Mouse (Mus musculus) megakaryocyte progenitor cell, adult 5-6 weeks (primary cell): ENCODE results near the gene Nthl1. TPM values are rescaled to one million over a fixed set of nuclear protein-coding genes. Genes with fewer than 3 reads are reported as not detected.
A peak's percentile ranks its signal among the peaks of the same experiment; 100 is the strongest.

Source experiments
- ATAC-seq: replicated peaks from 2 replicates; pipeline ENCODE4 v1.8.0; 2016; ENCODE audit warnings: mild to moderate bottlenecking, moderate TSS enrichment, inconsistent platforms; ENCODE audit not compliant: poor library complexity
- total RNA-seq, 2 experiments: library from RNA; stranded (forward) in 1 of 2; stranded (reverse) in 1 of 2; fragments of 157-497, 149-512 nt in 1 of 2; fragments of 200-1000 nt in 1 of 2; gene quantifications; 2 replicates each; pipeline versions ENCODE4 v1.2.3 to v1.2.4; 2015 to 2017

Gene Nthl1
- total RNA-seq, 2 experiments from 2014 or later = 6.7 to 12.0 TPM

- ATAC-seq = peak; percentile 78
Observed at GRCm38 (mm10) chr17:24687146-24687595, 54.7 kb downstream of the Nthl1 start.

- no peak for ATAC-seq
Observed at GRCm38 (mm10) chr17:24687599-24687998, 55.1 kb downstream of the Nthl1 start.

Other genes starting within 250 kb of the Nthl1 start
- 143 and 154 TPM in 2 replicates for gene Rnps1, start 218.1 kb upstream of the Nthl1 start, total RNA-seq (2015)
- 187 and 191 TPM in 2 replicates for gene Rnps1, start 218.1 kb upstream of the Nthl1 start, total RNA-seq (2017)
- gene Eci1, start 206.0 kb upstream of the Nthl1 start, total RNA-seq (2015) = 58.5 and 67.8 TPM in 2 replicates
- gene Eci1, start 206.0 kb upstream of the Nthl1 start, total RNA-seq (2017) = 27.7 and 32.6 TPM in 2 replicates
- gene Dnase1l2, start 189.6 kb upstream of the Nthl1 start, total RNA-seq (2015) = 0.94 and 3.5 TPM in 2 replicates
- gene Dnase1l2, start 189.6 kb upstream of the Nthl1 start, total RNA-seq (2017) = 2.9 and 4.0 TPM in 2 replicates
- 23.3 and 27.5 TPM in 2 replicates for gene E4f1, start 162.4 kb upstream of the Nthl1 start, total RNA-seq (2015)
- gene E4f1, start 162.4 kb upstream of the Nthl1 start, total RNA-seq (2017) = 13.6 and 18.7 TPM in 2 replicates
- 25.4 and 26.4 TPM in 2 replicates for gene Pgp, start 162.3 kb upstream of the Nthl1 start, total RNA-seq (2015)
- gene Pgp, start 162.3 kb upstream of the Nthl1 start, total RNA-seq (2017) = 16.6 and 21.5 TPM in 2 replicates
- 0.35 and 0.81 TPM in 2 replicates for gene Bricd5, start 158.8 kb upstream of the Nthl1 start, total RNA-seq (2015)
- gene Bricd5, start 158.8 kb upstream of the Nthl1 start, total RNA-seq (2017) = not detected in 2 replicates
- gene Mlst8, start 153.6 kb upstream of the Nthl1 start, total RNA-seq (2015) = 9.2 TPM in 2 replicates
- gene Mlst8, start 153.6 kb upstream of the Nthl1 start, total RNA-seq (2017) = 14.9 and 28.9 TPM in 2 replicates
- gene Caskin1, start 144.1 kb upstream of the Nthl1 start, total RNA-seq (2015) = not detected in 2 replicates
- not detected in 2 replicates for gene Caskin1, start 144.1 kb upstream of the Nthl1 start, total RNA-seq (2017)
- 50.9 and 54.7 TPM in 2 replicates for gene Traf7, start 104.7 kb upstream of the Nthl1 start, total RNA-seq (2015)
- gene Traf7, start 104.7 kb upstream of the Nthl1 start, total RNA-seq (2017) = 91.7 and 98.9 TPM in 2 replicates
- gene Rab26, start 98.5 kb upstream of the Nthl1 start, total RNA-seq (2015) = 0.12 and 0.17 TPM in 2 replicates
- gene Rab26, start 98.5 kb upstream of the Nthl1 start, total RNA-seq (2017) = 0.14 and 0.71 TPM in 2 replicates
- 7.4 and 10.6 TPM in 2 replicates for gene Pkd1, start 82.8 kb upstream of the Nthl1 start, total RNA-seq (2015)
- 6.2 and 15.1 TPM in 2 replicates for gene Pkd1, start 82.8 kb upstream of the Nthl1 start, total RNA-seq (2017)
- 64.3 and 66.9 TPM in 2 replicates for gene Tsc2, start 50 bp upstream of the Nthl1 start, total RNA-seq (2015)
- gene Tsc2, start 50 bp upstream of the Nthl1 start, total RNA-seq (2017) = 52.1 and 54.1 TPM in 2 replicates
- gene Slc9a3r2, start 17.6 kb downstream of the Nthl1 start, total RNA-seq (2015) = 1.2 and 2.6 TPM in 2 replicates
- 1.4 and 1.6 TPM in 2 replicates for gene Slc9a3r2, start 17.6 kb downstream of the Nthl1 start, total RNA-seq (2017)
- gene Npw, start 25.8 kb downstream of the Nthl1 start, total RNA-seq (2015) = not detected in 2 replicates
- gene Npw, start 25.8 kb downstream of the Nthl1 start, total RNA-seq (2017) = not detected in 2 replicates
- gene Zfp598, start 37.0 kb downstream of the Nthl1 start, total RNA-seq (2015) = 25.0 and 29.1 TPM in 2 replicates
- 21.3 and 22.6 TPM in 2 replicates for gene Zfp598, start 37.0 kb downstream of the Nthl1 start, total RNA-seq (2017)
- not detected in 2 replicates for gene Syngr3, start 57.3 kb downstream of the Nthl1 start, total RNA-seq (2015)
- gene Syngr3, start 57.3 kb downstream of the Nthl1 start, total RNA-seq (2017) = not detected in 2 replicates
- gene Gfer, start 63.5 kb downstream of the Nthl1 start, total RNA-seq (2015) = 22.4 and 23.6 TPM in 2 replicates
- gene Gfer, start 63.5 kb downstream of the Nthl1 start, total RNA-seq (2017) = 37.2 and 62.7 TPM in 2 replicates
- gene Noxo1, start 63.6 kb downstream of the Nthl1 start, total RNA-seq (2015) = 2.6 and 3.4 TPM in 2 replicates
- gene Noxo1, start 63.6 kb downstream of the Nthl1 start, total RNA-seq (2017) = 1.0 and 1.2 TPM in 2 replicates
- 27.6 and 36.8 TPM in 2 replicates for gene Tbl3, start 75.0 kb downstream of the Nthl1 start, total RNA-seq (2015)
- gene Tbl3, start 75.0 kb downstream of the Nthl1 start, total RNA-seq (2017) = 41.1 and 45.3 TPM in 2 replicates
- gene Rnf151, start 85.4 kb downstream of the Nthl1 start, total RNA-seq (2015) = 0.20 TPM in 1 of 2 replicates, not detected in the other
- gene Rnf151, start 85.4 kb downstream of the Nthl1 start, total RNA-seq (2017) = not detected in 2 replicates
- 5,974 and 6,144 TPM in 2 replicates for gene Rps2, start 85.4 kb downstream of the Nthl1 start, total RNA-seq (2015)
- gene Rps2, start 85.4 kb downstream of the Nthl1 start, total RNA-seq (2017) = 1,525 and 1,766 TPM in 2 replicates
- gene Ndufb10, start 91.8 kb downstream of the Nthl1 start, total RNA-seq (2015) = 236 and 247 TPM in 2 replicates
- gene Ndufb10, start 91.8 kb downstream of the Nthl1 start, total RNA-seq (2017) = 256 and 308 TPM in 2 replicates
- gene Rpl3l, start 95.1 kb downstream of the Nthl1 start, total RNA-seq (2015) = 0.24 and 0.74 TPM in 2 replicates
- 0.30 TPM in 1 of 2 replicates, not detected in the other for gene Rpl3l, start 95.1 kb downstream of the Nthl1 start, total RNA-seq (2017)
- gene Msrb1, start 104.0 kb downstream of the Nthl1 start, total RNA-seq (2015) = 378 and 438 TPM in 2 replicates
- gene Msrb1, start 104.0 kb downstream of the Nthl1 start, total RNA-seq (2017) = 155 and 224 TPM in 2 replicates
- not detected in 2 replicates for gene Hs3st6, start 120.3 kb downstream of the Nthl1 start, total RNA-seq (2015)
- gene Hs3st6, start 120.3 kb downstream of the Nthl1 start, total RNA-seq (2017) = not detected in 2 replicates
- gene Meiob, start 171.6 kb downstream of the Nthl1 start, total RNA-seq (2015) = not detected in 2 replicates
- gene Meiob, start 171.6 kb downstream of the Nthl1 start, total RNA-seq (2017) = not detected in 2 replicates
- 31.4 and 34.4 TPM in 2 replicates for gene Hagh, start 207.5 kb downstream of the Nthl1 start, total RNA-seq (2015)
- 36.0 TPM in 2 replicates for gene Hagh, start 207.5 kb downstream of the Nthl1 start, total RNA-seq (2017)
- 10.5 and 11.3 TPM in 2 replicates for gene Fahd1, start 217.7 kb downstream of the Nthl1 start, total RNA-seq (2015)
- 17.0 and 18.9 TPM in 2 replicates for gene Fahd1, start 217.7 kb downstream of the Nthl1 start, total RNA-seq (2017)
- not detected in 2 replicates for gene Igfals, start 233.3 kb downstream of the Nthl1 start, total RNA-seq (2015)
- gene Igfals, start 233.3 kb downstream of the Nthl1 start, total RNA-seq (2017) = not detected in 2 replicates